Mouse (Mus musculus): ENCODE data around the gene Gm21440.
"Not testable (repeated sequence)": the region's sequence is repeated elsewhere in the genome, so short reads cannot be mapped to it uniquely, and the experiment has no call there.

Gm21440 gene

DNA sequence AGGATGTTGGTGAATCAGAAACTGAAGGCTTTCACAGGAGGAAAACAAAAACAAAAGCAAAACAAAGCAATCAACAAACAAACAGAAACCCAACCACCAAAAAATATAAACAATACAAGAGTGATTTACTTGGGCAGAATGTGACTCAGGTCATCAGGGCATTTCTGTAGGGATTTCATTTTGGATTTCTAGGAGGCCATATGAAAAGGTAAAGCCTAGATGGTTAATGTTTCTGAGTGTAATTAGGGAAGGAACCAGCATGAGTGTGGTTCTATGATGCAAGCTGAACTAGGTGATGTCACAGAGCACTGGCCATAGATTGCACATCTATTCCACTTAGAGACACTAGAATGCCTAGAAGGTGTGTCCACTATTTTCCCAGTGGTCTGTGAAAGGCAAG lies at the start of gene Gm21440, which contains the start of gene Gm21454:
TSS of gene Gm21440 (plus strand) at position 301 of the 400 bp plus-strand sequence.
TSS of gene Gm21454 (plus strand) at position 352 of the 400 bp plus-strand sequence.
- not testable (repeated sequence) for DNase-seq

DNA sequence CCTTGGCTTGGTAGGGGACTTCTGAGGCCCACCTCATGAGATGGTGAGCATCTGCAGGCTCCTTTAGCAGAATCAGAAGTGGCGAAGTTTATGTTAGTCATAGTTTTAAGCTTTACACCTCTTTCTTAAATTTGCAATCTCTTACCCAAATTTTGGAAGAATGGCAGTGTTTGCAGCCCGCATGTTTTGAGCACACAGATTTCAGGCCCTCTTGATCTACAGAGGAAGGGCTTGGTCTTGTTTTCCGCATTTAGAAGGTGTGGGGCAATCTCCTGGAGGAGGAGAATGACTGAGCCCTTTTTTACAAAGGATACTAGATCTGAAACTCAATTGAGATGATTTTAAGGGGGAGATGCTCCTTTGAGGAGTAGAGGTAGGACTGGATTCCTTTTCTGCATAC lies 28.4 kb upstream of the Gm21440 start, which contains the start of gene Gm21828:
TSS of gene Gm21828 (minus strand) at position 101 of the 400 bp plus-strand sequence.
- not testable (repeated sequence) for DNase-seq

Measured in thymus, postnatal 36 days (tissue).